Mouse (Mus musculus) lung, postnatal 10 days (tissue): Measurements from ENCODE around the gene Trim38.

Experiments
- DNase-seq: peaks from one replicate; pipeline ENCODE4 v3.0.0; 2021

Trim38 gene

GRCm38 (mm10) chr13:23839308-23839707 is 69.6 kb downstream of the Trim38 start, which contains the start of gene Slc17a3:
Gene Slc17a3, plus strand, starts transcription at chr13:23839434.
- DNase-seq = no peak
